Mouse (Mus musculus) yolk sac, embryonic 10.5 days (tissue): ENCODE results near the gene Zfp846.
"Not testable (repeated sequence)": the region's sequence is repeated elsewhere in the genome, so short reads cannot be mapped to it uniquely, and the experiment has no call there.

ENCODE experiments used
- DNase-seq: peaks from one replicate; pipeline ENCODE4 v3.0.0-alpha.2; 2017; ENCODE audit warnings: low spot score

The Zfp846 gene

GRCm38 (mm10) chr9:20581175-20581634 lies at the start of gene Zfp846:
Gene Zfp846 (plus strand): TSS chr9:20581291.
- peak; percentile 98 for DNase-seq

GRCm38 (mm10) chr9:20534326-20534926 lies 46.7 kb upstream of the Zfp846 start:
- no peak for DNase-seq

- DNase-seq = no peak
Measured at GRCm38 (mm10) chr9:20536598-20536997, 44.5 kb upstream of the Zfp846 start.

- no peak for DNase-seq
Measured at GRCm38 (mm10) chr9:20543496-20543895, 37.6 kb upstream of the Zfp846 start.

- peak; percentile 91 for DNase-seq
Measured at GRCm38 (mm10) chr9:20544070-20544821, 36.8 kb upstream of the Zfp846 start.

- peak; percentile 29 for DNase-seq
Measured at GRCm38 (mm10) chr9:20545151-20545550, 35.9 kb upstream of the Zfp846 start.

GRCm38 (mm10) chr9:20551781-20552275 lies 29.3 kb upstream of the Zfp846 start:
- no peak for DNase-seq

GRCm38 (mm10) chr9:20552698-20553097 lies 28.4 kb upstream of the Zfp846 start:
- DNase-seq = no peak

GRCm38 (mm10) chr9:20562177-20562576 lies 18.9 kb upstream of the Zfp846 start:
- no peak for DNase-seq

- DNase-seq = not testable (repeated sequence)
Measured at GRCm38 (mm10) chr9:20565326-20566030, 15.6 kb upstream of the Zfp846 start.

- no peak for DNase-seq
Measured at GRCm38 (mm10) chr9:20571060-20571459, 10.0 kb upstream of the Zfp846 start.

GRCm38 (mm10) chr9:20576591-20576990 lies 4.5 kb upstream of the Zfp846 start:
- no peak for DNase-seq

GRCm38 (mm10) chr9:20601270-20601669 lies 20.2 kb downstream of the Zfp846 start:
- no peak for DNase-seq

- DNase-seq = no peak
Measured at GRCm38 (mm10) chr9:20606269-20606668, 25.2 kb downstream of the Zfp846 start.

- peak; percentile 94 for DNase-seq
Measured at GRCm38 (mm10) chr9:20607100-20607974, 26.2 kb downstream of the Zfp846 start.

- DNase-seq = no peak
Measured at GRCm38 (mm10) chr9:20609831-20610464, 28.9 kb downstream of the Zfp846 start.

- peak; percentile 25 for DNase-seq
Measured at GRCm38 (mm10) chr9:20611976-20612375, 30.9 kb downstream of the Zfp846 start.

- no peak for DNase-seq
Measured at GRCm38 (mm10) chr9:20616685-20617084, 35.6 kb downstream of the Zfp846 start.

GRCm38 (mm10) chr9:20631332-20631731 lies 50.2 kb downstream of the Zfp846 start:
- DNase-seq = no peak

- not testable (repeated sequence) for DNase-seq
Measured at GRCm38 (mm10) chr9:20635676-20636075, 54.6 kb downstream of the Zfp846 start.

GRCm38 (mm10) chr9:20636256-20636655 lies 55.2 kb downstream of the Zfp846 start:
- no peak for DNase-seq
